Mouse (Mus musculus) E14TG2a.4 (cell line): ENCODE measurements around the gene Decr2.

Experiments used
- CTCF ChIP-seq: conservative IDR thresholded peaks from 2 replicates; pipeline ENCODE4 v1.5.1; 2014; ENCODE audit warnings: low read length
- NANOG ChIP-seq: IDR thresholded peaks from 2 replicates; pipeline ENCODE4 v1.6.1; 2014; ENCODE audit warnings: borderline replicate concordance, low read length, mixed read lengths
- POU5F1 ChIP-seq: IDR thresholded peaks from 2 replicates; pipeline ENCODE4 v1.6.1; 2014; ENCODE audit warnings: low read length, borderline replicate concordance

- TF ChIP-seq CTCF (no peak), NANOG (no peak), POU5F1 (no peak)
Observed at GRCm38 (mm10) chr17:26045285-26045684, 44.9 kb downstream of the Decr2 start.
